Mouse (Mus musculus) megakaryocyte, embryonic 14.5 days (primary cell): ENCODE results near the gene Gm48552. TPM values are rescaled to one million over a fixed set of nuclear protein-coding genes. Genes with fewer than 3 reads are reported as not detected.

Experiments used
- H3K27me3 ChIP-seq: replicated peaks from 2 replicates; pipeline ENCODE3; 2012; ENCODE audit warnings: inconsistent platforms
- H3K36me3 ChIP-seq: replicated peaks from 2 replicates; pipeline ENCODE3; 2012; ENCODE audit warnings: low read length, inconsistent platforms, mixed read lengths
- H3K4me1 ChIP-seq: 2 replicates; pipeline ENCODE4 v1.6.1; 2012; ENCODE audit warnings: inconsistent platforms
- H3K4me3 ChIP-seq: replicated peaks from 2 replicates; pipeline ENCODE3; 2012; ENCODE audit warnings: moderate library complexity, mild to moderate bottlenecking, inconsistent platforms
- H3K9me3 ChIP-seq: 2 replicates; pipeline ENCODE4 v1.6.1; 2012; ENCODE audit warnings: inconsistent platforms
- FLI1 ChIP-seq: IDR thresholded peaks from 2 replicates; pipeline ENCODE4 v1.6.1; 2012; ENCODE audit warnings: low read length, inconsistent platforms, mixed read lengths
- GATA1 ChIP-seq: IDR thresholded peaks from 3 replicates; pipeline ENCODE4 v1.6.1; 2012; ENCODE audit warnings: mixed read lengths, low read length, inconsistent platforms, borderline replicate concordance
- polyA plus RNA-seq: library from polyadenylated mRNA; stranded (reverse); fragments of >175 nt; gene quantifications from 2 replicates; pipeline ENCODE4 v1.2.3, GENCODE M21; 2012; ENCODE audit warnings: low replicate concordance; ENCODE audit not compliant: insufficient read depth

Gene Gm48552
- polyA plus RNA-seq, 1 experiment: 8.4 TPM

- TF ChIP-seq FLI1 (no peak), GATA1 (no peak)
- Histone ChIP-seq H3K9me3 (no peaks in the 10 kb centered on the region), H3K27me3 (no peaks in the 10 kb centered on the region), H3K4me3 (no peak overlapping the region), H3K36me3 (peaks cover 76% of the 10 kb centered on the region), H3K4me1 (peaks cover 94% of the 10 kb centered on the region)
Measured at GRCm38 (mm10) chr10:81404720-81405119, 15.9 kb downstream of the Gm48552 start.

DNA sequence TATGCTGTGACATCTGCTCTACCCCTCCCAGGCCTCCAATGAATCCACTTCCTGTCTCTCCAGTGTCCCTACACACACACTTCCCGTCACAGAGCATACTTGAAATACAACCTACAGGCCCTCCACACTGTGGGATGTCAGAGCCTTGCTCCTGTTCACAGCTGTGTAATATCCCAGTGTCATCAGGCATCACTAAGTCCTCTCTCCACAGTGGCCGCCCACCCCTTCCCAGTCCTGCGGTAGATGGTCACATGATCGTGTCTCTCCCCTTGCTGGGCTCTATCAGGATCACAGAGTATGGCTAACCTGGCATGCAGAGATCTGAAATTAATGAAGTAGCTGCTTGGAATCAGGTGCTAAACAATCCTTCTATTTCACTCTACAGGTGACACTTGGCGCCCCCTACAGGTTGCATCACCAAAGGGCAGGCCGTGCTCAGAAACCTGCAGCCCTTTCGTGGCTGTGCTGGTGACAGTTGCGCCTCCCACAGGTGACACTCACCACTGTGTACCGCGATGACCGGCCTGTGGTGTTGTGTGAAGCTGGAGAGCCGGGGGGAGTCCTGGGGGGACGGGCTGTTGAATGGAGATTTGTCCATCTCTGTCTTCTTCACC lies 16.9 kb downstream of the Gm48552 start:
- no peaks in the 10 kb centered on the region for H3K27me3 ChIP-seq
- H3K9me3 ChIP-seq: no peaks in the 10 kb centered on the region
- no peak for TF ChIP-seq FLI1
- TF ChIP-seq GATA1: no peak
- H3K36me3 ChIP-seq: peaks cover 66% of the 10 kb centered on the region
- peaks cover 100% of the 10 kb centered on the region for H3K4me1 ChIP-seq
- H3K4me3 ChIP-seq: peak overlapping the region; percentile 92

- peaks cover 66% of the 10 kb centered on the region for H3K36me3 ChIP-seq
- H3K9me3 ChIP-seq: no peaks in the 10 kb centered on the region
- H3K27me3 ChIP-seq: no peaks in the 10 kb centered on the region
- H3K4me3 ChIP-seq: peak overlapping the region; percentile 92
- TF ChIP-seq FLI1 (no peak), GATA1 (no peak)
- peaks cover 100% of the 10 kb centered on the region for H3K4me1 ChIP-seq
Measured at GRCm38 (mm10) chr10:81406504-81407440, 18.0 kb downstream of the Gm48552 start.

- no peaks in the 10 kb centered on the region for H3K9me3 ChIP-seq
- H3K4me3 ChIP-seq: peak overlapping the region; percentile 92
- H3K27me3 ChIP-seq: no peaks in the 10 kb centered on the region
- H3K36me3 ChIP-seq: peaks cover 68% of the 10 kb centered on the region
- peak; percentile 41; the same call in 1 of the 3 replicates for TF ChIP-seq GATA1
- TF ChIP-seq FLI1: no peak
- H3K4me1 ChIP-seq: peaks cover 100% of the 10 kb centered on the region
Measured at GRCm38 (mm10) chr10:81407539-81408423, 19.0 kb downstream of the Gm48552 start.

DNA sequence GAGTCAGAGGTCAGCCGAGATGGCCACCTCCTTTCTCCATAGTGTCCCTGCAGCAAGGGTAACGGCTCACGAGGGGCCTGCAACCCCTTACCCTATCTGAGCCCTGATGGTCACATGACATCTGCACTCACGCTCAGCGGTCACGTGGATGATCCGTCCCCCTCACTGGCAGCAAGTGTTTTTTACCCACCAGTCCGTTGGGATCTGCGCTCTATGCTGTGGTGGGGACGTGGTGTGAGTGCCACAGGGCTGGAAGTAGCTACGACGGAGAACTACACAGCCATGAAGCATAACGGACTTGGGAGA lies 19.6 kb downstream of the Gm48552 start:
- no peak for TF ChIP-seq FLI1
- TF ChIP-seq GATA1: no peak
- H3K27me3 ChIP-seq: no peaks in the 10 kb centered on the region

DNA sequence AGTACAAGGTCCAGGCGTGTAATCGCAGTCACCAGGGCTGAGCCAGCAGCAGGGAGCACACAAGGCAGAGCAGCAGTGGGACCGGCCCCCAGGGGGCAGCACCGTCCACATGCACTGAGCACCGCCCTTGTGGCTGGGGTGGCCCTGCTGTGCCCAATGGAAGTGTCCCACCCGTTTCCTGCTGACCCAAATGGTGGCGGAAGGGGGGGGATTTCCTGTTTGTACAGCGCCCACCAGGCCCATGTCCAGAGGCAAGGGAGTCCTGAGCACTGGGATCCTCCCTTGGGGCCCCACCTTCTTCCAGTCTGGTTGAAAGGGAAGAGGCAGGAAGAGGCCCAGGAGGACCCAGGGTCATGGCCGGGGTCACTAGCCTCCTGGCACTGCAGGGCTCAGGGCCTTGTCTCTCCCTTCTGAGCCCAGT lies 20.1 kb downstream of the Gm48552 start:
- no peaks in the 10 kb centered on the region for H3K9me3 ChIP-seq
- H3K4me3 ChIP-seq: peak overlapping the region; percentile 92
- peaks cover 69% of the 10 kb centered on the region for H3K36me3 ChIP-seq
- no peaks in the 10 kb centered on the region for H3K27me3 ChIP-seq
- TF ChIP-seq FLI1 (0 out of 2 replicates have a peak, but pooled peaks have one; percentile 22), GATA1 (no peak)
- H3K4me1 ChIP-seq: peaks cover 100% of the 10 kb centered on the region

More for the DNA sequence above, 19.6 kb downstream of the Gm48552 start:
- Histone ChIP-seq H3K4me3 (peak overlapping the region; percentile 92), H3K9me3 (no peaks in the 10 kb centered on the region), H3K4me1 (peaks cover 100% of the 10 kb centered on the region), H3K36me3 (peaks cover 69% of the 10 kb centered on the region)

DNA sequence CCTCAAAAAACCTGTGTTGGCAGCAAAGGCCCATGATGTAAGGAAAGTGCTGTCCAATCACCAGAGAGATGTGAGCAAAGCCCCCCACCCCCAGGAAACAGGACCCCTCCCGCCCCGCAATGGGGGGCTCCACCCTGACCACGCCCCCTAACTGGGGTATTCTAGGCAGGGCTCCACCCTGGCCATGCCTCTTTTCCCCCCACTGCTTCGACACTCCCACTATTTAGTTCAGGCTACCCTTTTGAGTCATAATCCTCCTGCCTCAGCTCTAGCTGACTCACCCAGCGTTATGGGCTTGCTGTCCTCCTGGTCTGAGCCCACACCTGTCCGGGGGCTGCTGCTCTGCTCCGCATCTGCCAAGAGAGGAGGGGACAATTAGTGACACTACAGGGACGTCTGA lies 20.5 kb downstream of the Gm48552 start:
- H3K36me3 ChIP-seq: peaks cover 68% of the 10 kb centered on the region
- H3K27me3 ChIP-seq: no peaks in the 10 kb centered on the region
- peak overlapping the region; percentile 92 for H3K4me3 ChIP-seq
- H3K4me1 ChIP-seq: peaks cover 100% of the 10 kb centered on the region
- no peaks in the 10 kb centered on the region for H3K9me3 ChIP-seq
- TF ChIP-seq GATA1 (no peak), FLI1 (no peak)

GRCm38 (mm10) chr10:81410350-81410749 lies 21.5 kb downstream of the Gm48552 start:
- no peaks in the 10 kb centered on the region for H3K27me3 ChIP-seq
- peaks cover 100% of the 10 kb centered on the region for H3K4me1 ChIP-seq
- TF ChIP-seq GATA1 (no peak), FLI1 (no peak)
- peaks cover 69% of the 10 kb centered on the region for H3K36me3 ChIP-seq
- no peaks in the 10 kb centered on the region for H3K9me3 ChIP-seq
- H3K4me3 ChIP-seq: peak overlapping the region; percentile 92

DNA sequence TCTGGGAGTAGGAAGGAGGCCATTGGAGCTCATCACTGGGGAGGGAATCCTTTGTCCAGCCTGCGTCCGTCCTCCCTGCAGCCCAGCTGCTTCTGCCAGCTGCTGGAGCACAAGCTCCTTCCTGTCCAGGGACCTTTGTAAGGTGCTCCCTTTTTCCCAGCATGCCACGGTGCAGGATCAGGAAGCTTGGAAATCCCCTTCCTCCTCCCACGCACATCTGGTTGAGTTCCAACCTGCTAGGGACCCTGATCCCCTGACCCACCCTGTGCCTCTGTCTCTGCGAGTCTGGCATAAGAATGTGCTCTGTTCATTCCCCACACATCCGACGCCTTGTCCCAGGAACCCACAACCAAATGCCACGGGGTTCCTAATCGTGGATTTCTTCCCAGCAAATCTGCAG lies 22.2 kb downstream of the Gm48552 start:
- peaks cover 100% of the 10 kb centered on the region for H3K4me1 ChIP-seq

More for the DNA sequence above, 22.2 kb downstream of the Gm48552 start:
- H3K9me3 ChIP-seq: no peaks in the 10 kb centered on the region
- TF ChIP-seq FLI1: no peak
- TF ChIP-seq GATA1: no peak
- peak overlapping the region; percentile 92 for H3K4me3 ChIP-seq
- no peaks in the 10 kb centered on the region for H3K27me3 ChIP-seq
- H3K36me3 ChIP-seq: peaks cover 69% of the 10 kb centered on the region
